Mouse (Mus musculus) ovary, postnatal 14 days (tissue): ENCODE measurements around the gene Mapk8ip1.

Experiments used
- DNase-seq: peaks from one replicate; pipeline ENCODE4 v3.0.0; 2022; ENCODE audit warnings: low spot score

The Mapk8ip1 gene

GRCm38 (mm10) chr2:92390206-92390930, 10.7 kb downstream of the Mapk8ip1 start:
- DNase-seq: no peak

GRCm38 (mm10) chr2:92389645-92390044, 11.4 kb downstream of the Mapk8ip1 start:
- DNase-seq: no peak

- DNase-seq: peak; percentile 81
These were observed 12.0 kb downstream of the Mapk8ip1 start for GRCm38 (mm10) chr2:92388891-92389641.

- DNase-seq: no peak
These were observed 13.0 kb downstream of the Mapk8ip1 start for GRCm38 (mm10) chr2:92388081-92388517.

GRCm38 (mm10) chr2:92387646-92388045, 13.4 kb downstream of the Mapk8ip1 start:
- DNase-seq: no peak

- no peak for DNase-seq
These were observed 14.1 kb downstream of the Mapk8ip1 start for GRCm38 (mm10) chr2:92386821-92387570.

GRCm38 (mm10) chr2:92385113-92386051, 15.7 kb downstream of the Mapk8ip1 start:
- DNase-seq: no peak

GRCm38 (mm10) chr2:92384101-92384500, 17.0 kb downstream of the Mapk8ip1 start:
- DNase-seq: no peak

GRCm38 (mm10) chr2:92382759-92383158, 18.3 kb downstream of the Mapk8ip1 start:
- no peak for DNase-seq

- no peak for DNase-seq
These were observed 19.0 kb downstream of the Mapk8ip1 start, which contains the start of gene 1700029I15Rik for GRCm38 (mm10) chr2:92381901-92382588. 1700029I15Rik (plus strand) TSS chr2:92382538.

GRCm38 (mm10) chr2:92381161-92381560, 19.9 kb downstream of the Mapk8ip1 start:
- DNase-seq: no peak

- DNase-seq: no peak
These were observed 20.5 kb downstream of the Mapk8ip1 start for GRCm38 (mm10) chr2:92380495-92381050.

- DNase-seq: no peak
These were observed 21.1 kb downstream of the Mapk8ip1 start for GRCm38 (mm10) chr2:92379783-92380494.

GRCm38 (mm10) chr2:92377320-92377719, 23.7 kb downstream of the Mapk8ip1 start:
- DNase-seq: no peak

GRCm38 (mm10) chr2:92376300-92376699, 24.8 kb downstream of the Mapk8ip1 start:
- no peak for DNase-seq

GRCm38 (mm10) chr2:92375788-92376187, 25.3 kb downstream of the Mapk8ip1 start:
- no peak for DNase-seq

GRCm38 (mm10) chr2:92375099-92375623, 25.9 kb downstream of the Mapk8ip1 start:
- peak; percentile 88 for DNase-seq

- DNase-seq: no peak
These were observed 26.5 kb downstream of the Mapk8ip1 start, which contains the start of the genes Pex16 and Large2 for GRCm38 (mm10) chr2:92374514-92374913. Pex16 (plus strand) TSS chr2:92374676. Large2 (minus strand) TSS chr2:92374869.

- no peak for DNase-seq
These were observed 27.6 kb downstream of the Mapk8ip1 start for GRCm38 (mm10) chr2:92373437-92373813.
